Mouse (Mus musculus) testis, postnatal 10 days (tissue): ENCODE measurements around the gene Lin54.

Source experiments
- DNase-seq: peaks from one replicate; pipeline ENCODE4 v3.0.0; 2021; ENCODE audit warnings: low spot score

The Lin54 gene

GRCm38 (mm10) chr5:100418077-100418476 is 82.4 kb downstream of the Lin54 start:
- DNase-seq, result no peak

GRCm38 (mm10) chr5:100415761-100416590 is 84.5 kb downstream of the Lin54 start, which contains the start of gene Sec31a:
TSS of gene Sec31a (minus strand) at chr5:100416234.
- DNase-seq, result peak; percentile 99

GRCm38 (mm10) chr5:100414474-100415196 is 85.8 kb downstream of the Lin54 start:
- no peak for DNase-seq

GRCm38 (mm10) chr5:100412886-100413285 is 87.6 kb downstream of the Lin54 start:
- DNase-seq, result no peak

GRCm38 (mm10) chr5:100410281-100410680 is 90.2 kb downstream of the Lin54 start:
- no peak for DNase-seq

- no peak for DNase-seq
Observed at GRCm38 (mm10) chr5:100408485-100408884, 92.0 kb downstream of the Lin54 start.

GRCm38 (mm10) chr5:100396753-100397152 is 103.7 kb downstream of the Lin54 start:
- no peak for DNase-seq

- DNase-seq, result no peak
Observed at GRCm38 (mm10) chr5:100393681-100394080, 106.8 kb downstream of the Lin54 start.

GRCm38 (mm10) chr5:100392436-100392955 is 107.9 kb downstream of the Lin54 start:
- no peak for DNase-seq
